Mouse (Mus musculus): ENCODE data around the gene Gtpbp1.

The Gtpbp1 gene

DNA sequence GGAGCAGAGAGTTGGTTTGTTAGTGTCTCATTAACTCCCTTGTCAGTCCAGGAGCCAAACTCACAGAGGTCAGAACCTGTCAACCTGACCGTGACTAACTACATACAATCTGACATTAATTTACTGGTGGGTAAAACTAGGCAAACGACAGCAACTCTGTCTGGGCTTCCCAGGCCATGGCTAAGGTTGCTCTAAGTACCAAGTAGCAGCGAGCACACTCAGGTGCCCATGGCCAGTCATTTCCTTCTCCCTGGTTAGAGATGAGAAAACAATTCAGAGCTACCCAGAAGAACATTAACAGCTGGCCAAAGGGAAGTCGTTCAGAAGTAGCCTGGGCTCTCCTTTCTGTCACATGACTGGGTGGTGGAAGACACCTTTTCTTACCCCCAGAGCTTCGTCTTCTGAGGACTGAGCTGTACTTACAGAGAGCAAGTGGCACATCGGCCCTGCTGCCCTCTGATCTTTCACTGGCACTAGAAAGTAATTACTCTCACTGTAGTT lies 5.5 kb upstream of the Gtpbp1 start:
- DNase-seq (ENCODE audit: low spot score in 2 of 2) = no peak

DNA sequence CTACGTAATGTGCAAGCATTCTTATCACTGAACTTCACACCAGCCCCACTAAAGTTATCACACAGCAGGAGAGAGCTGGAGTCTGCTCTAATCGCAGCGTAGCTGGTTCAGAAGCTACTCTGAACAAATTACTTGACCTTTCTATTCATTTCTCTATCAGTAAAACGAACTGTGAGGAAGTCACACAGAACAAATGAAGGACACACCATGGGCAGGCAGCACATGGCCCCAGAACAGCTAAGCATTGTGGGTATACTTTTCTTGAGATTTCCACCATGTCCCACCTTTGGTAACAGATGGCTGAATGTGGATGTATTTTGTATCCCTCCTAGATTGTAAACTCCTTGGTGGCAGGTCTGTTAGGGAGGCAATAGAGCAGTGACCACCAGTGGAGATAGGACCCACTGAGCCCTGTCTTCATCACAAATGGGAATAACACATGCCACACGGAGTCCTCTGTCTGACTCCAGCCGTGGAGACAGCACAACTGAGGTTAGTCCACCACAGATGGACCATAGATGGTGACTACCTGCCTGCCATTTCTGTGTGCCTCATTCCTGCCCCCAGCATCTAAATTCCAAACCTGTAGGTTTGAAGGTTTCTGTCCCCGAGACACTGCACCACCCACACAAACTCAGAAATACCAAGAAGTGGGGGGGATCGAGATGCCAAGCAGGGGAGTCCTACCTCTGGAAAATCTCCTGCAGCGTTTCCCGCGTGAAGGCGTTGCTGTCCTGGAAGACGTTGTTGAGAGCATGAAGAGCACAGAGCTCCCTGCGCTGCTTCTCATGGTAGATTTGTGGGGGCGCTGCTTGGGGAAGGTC lies 4.4 kb upstream of the Gtpbp1 start:
- DNase-seq (ENCODE audit: low spot score in 2 of 2) = no peak

DNA sequence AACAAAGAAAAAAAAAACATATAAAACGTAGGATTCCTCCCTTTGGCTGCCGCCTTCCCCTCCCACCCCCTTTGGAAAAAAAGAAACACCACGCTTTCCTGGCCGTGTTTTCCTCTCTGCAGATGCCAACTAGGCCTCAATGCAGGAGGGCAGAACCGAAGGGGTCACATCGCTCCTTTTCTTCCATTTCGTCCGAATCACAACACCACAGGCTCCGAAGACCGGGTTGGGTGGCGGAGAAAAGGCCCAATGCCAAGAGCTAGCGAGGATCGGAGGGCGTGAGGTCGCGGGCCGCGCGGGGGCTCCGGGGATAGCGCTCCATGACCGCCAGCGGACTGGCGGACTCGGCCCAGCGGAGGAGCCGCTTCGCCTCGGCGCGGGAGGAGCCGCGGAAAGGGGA lies 3.5 kb upstream of the Gtpbp1 start:
- peak in 1 of 2 experiments; percentile 24 for DNase-seq (ENCODE audit: low spot score in 2 of 2)

DNA sequence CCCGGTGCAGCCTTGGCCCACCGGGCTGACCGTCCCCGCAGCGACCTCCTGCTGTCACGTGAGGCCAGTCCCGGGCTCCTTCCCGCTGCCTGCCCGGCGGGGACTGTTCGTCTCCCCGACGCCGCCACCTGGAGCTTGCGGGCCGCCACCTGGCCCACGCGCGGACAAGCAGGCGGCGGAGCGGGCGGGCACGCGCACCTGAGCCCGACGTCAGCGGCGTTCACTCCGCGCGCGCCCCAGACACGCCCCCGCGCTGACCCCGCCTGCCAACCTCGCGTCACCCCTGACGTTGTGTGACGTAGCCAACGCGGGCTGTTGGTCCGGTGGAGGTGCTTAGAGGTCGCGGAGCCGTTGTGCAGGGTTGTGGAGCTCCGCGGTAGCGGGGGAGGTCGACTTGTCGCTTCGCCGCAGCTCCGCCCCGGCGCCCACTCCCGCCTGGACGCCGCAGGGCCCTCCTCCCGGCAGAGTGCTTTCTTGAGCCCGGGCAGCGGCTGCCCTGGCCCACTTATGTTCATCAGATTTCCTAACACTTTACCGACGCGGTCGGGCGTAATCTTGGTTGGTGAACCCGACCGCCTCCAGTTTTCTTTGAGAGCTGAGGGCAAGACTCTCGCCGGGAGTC lies 2.9 kb upstream of the Gtpbp1 start, which contains the start of gene Josd1:
Josd1 (minus strand) TSS at position 274 of the 622 bp plus-strand sequence.
- peak; percentile 86 to 96 for DNase-seq (ENCODE audit: low spot score in 2 of 2)

DNA sequence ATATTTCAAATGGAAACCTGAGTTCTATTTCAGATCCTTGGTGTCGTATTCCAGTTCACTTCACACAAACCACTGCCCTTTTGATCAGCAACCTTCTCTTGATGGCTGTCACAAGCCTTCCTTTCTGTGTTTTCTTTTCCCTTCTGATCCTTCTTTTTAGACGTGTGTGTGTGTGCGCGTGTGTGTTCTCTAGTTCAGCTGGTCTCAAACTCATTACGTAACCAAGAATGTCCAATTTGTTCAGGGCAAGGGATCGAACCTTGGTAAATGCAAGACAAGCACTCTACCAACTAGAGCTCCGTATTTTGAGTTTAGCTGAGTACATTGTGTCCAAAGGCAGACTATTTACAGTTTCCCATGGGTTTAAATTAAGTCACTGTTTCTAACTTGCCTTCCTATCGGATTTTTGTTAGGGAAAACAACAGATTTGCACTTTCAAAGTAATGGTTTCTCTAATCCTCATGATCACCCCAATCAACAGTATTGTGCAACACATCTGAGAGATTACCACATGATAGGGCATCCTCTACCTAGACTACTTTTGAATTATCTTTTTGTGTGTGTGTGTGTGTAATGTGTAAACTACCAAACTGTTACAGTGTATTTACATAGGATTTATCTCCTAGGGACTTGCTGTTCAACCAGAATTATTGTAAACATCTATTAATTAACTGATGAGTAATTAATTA lies 2.2 kb upstream of the Gtpbp1 start:
- DNase-seq (ENCODE audit: low spot score in 2 of 2) = no peak

DNA sequence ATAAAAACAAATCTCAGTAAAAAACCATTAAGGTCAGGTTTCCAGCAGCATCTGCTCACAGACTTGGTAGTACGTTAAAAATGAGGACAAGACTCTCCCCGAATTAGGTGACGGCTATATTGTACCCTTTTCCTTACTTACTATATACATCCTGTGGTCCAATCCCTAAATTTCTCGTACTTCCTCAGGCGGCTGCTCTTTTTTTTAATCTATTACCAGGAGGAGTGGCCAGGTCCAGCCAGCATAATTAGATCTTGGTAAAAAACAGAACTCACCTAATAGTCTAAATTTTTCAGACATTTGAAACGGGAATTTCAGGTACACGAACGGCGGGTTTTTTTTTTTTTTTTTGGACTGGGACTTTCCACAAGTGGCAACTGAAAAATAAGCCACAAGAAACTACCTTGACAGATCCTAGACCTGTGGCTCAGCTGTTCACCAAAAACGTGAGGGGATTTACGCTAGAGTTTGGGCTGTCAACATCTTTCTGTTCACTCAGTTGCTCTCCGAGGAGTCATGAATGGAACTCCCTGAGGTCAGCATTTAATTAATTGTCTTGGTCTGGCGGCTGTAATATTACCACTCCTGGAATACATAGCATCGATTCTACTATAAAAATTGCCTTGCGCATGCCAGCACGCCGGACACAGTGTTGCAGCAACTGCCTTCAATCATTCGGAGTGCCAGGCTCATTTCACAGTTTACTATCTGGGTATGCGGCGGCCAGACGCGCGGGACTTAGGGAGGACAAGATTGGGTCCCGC lies 801 bp upstream of the Gtpbp1 start:
- DNase-seq (ENCODE audit: low spot score in 2 of 2) = no peak

DNA sequence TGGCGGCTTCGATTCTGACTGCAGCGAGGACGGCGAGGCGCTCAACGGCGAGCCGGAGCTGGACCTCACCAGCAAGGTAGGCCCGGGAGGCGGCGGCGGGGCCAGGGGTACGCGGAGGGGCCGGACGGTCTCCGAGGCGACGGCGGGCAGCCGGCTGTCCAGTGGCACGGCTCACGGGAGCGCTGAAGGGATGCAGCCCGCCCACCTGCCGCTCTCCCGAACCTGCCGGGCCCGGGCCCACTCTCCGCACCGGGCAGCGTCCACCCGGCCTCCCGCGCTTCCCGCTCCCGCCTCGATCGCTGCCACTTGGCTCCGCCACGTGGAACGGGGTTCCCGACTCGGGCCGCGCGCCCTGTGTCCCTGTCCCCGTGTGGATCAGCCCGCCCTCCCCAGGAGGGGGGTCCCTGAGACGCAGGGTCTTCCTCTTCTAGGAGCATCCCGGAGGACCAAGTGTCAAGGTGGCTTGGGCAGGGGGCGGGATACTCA lies 421 bp downstream of the Gtpbp1 start:
- DNase-seq (ENCODE audit: low spot score in 2 of 2) = peak in 1 of 2 experiments; percentile 23

DNA sequence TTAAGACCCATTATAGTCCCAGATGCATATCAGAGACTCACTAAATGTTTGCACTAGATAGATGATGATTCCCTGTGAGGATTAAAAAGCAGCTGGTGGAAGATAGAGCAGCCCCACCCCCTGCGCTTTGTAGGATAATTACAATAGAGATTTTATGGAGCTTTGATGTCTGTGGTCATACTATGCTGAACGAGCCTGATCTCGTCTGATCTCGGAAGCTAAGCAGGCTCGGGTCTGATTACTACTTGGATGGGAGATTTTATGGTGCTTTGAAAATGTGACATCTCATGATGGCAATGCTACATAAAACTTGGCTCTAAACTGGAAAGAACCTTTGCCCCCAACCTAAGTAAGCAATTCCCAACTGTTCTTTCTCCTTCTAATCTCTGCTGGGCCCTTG lies 1.7 kb downstream of the Gtpbp1 start:
- no peak for DNase-seq (ENCODE audit: low spot score in 2 of 2)

DNA sequence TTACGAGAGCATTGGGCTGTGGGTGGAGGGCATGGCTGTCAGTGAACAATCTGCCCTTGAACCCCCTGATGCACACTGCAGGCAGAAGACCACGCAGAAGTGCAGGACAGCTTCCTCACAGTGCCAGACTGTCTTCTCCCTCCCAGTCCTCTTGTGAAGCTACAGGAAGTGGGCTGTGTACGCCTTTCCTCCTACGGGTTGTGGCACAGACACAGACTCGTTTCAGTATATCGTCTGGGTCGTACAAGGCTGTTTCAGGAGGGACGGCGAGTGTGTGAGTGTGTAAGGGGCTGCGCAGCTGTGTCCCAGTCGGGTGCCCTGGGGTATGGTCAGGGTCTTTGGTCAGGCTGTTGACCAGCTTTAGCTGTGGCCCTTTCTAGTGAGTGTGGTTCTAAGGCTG lies 3.1 kb downstream of the Gtpbp1 start:
- DNase-seq (ENCODE audit: low spot score in 2 of 2) = no peak

DNA sequence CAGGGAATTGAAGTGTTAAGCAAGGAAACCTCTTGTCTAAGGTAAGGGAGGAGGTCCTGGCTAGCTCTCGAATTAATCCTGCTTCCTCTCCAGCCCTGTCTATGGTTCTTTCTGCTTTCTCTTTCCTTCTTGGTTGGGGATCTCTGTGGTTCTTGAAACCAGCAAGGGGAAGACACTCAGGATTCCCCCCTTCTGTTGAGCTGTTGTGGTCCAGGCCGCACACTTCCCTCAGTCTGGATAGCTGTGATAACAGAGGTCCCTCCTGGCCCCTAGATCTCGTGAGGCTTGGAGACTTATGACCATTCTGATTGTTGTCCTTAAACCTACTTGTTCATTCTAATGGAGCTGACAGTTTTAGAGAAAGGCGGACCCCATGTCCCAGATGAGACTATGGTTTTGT lies 3.9 kb downstream of the Gtpbp1 start:
- DNase-seq (ENCODE audit: low spot score in 2 of 2) = no peak

DNA sequence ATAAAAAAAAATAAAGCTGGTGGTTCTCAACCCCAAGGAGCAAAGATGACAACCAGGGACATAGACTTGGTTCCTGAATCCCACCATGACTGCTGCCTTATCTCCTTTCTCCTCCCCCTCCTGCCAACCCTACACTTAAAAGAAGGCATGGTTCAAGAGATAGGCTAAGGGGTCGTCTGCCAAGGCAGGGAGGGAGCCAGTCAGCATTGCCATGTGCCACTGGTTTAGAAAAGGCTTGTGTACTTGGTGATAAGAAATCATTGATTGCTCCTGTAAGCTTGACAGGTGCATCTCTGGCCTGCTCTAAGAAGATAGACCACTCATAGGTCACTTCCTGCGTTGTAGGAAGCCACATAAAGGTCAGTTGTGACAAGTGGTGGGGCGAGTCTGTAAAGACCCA lies 4.9 kb downstream of the Gtpbp1 start:
- DNase-seq (ENCODE audit: low spot score in 2 of 2) = no peak

DNA sequence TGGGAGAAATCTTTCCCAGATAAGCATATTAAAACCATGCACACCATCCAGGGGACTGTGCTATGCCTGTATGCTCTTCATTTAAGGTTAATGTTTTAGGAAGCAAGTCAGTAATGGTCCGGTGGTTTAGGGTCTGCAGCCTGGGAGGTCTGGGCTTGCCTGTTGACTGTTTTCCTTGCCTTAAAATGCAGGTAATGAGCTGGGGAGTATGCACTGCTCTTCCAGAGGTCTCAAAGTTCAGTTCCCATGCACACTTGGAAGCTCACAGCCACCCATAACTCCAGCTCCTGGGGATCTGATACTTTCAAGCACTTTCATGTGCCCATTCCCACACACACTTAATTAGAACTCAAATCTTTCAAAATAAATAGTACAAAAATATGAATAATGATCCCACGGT lies 5.9 kb downstream of the Gtpbp1 start:
- no peak for DNase-seq (ENCODE audit: low spot score in 2 of 2)

DNA sequence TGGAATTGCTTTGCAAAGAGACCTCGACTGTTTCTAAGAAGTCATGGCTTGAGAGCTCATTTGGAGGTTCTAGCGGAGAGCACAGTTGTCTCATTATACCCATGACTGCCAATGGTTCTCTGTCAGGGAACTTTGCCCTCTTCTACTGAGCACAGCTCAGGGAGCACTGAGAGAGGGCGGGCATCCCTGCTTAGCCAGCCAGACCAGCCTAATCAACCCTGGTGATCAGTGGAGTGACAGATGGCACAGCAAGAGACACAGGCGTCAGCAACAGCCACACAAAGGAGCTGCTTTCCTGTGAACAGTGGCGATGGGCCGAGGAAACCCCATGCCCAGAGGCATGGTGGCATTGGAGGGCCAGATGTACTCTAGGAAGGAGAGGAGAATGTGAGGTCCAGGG lies 6.4 kb downstream of the Gtpbp1 start:
- DNase-seq (ENCODE audit: low spot score in 2 of 2) = no peak

DNA sequence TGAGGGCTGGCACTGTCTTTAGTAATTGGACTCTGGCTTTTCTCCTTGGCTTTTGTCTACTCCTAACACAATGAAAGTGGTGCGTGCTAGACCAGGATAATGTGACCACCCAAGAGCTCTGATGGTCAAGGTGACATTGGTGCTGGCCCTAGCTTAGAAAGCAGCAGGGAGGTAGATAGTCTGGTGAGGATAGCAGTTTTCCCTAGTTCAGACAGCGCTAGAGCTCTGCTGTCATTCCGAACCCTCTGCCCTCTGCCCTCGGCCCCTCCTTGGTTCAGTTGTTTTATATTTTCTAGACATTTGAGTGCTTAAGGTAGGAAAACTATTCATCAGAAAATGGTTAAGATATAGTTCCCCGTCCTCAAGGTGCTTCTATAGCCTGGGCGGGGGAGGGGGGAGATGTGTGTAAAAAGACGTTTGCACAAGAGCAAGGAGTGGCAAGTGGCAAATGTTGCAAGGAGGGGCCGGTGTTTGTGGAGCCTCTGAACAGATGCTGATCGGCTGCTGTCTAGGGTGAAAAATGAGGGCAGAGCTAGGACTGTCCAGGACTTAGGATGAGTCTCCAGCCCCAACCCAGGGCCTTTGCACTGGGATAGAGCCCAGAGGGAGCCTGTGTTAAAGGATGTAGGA lies 7.0 kb downstream of the Gtpbp1 start:
- no peak for DNase-seq (ENCODE audit: low spot score in 2 of 2)

DNA sequence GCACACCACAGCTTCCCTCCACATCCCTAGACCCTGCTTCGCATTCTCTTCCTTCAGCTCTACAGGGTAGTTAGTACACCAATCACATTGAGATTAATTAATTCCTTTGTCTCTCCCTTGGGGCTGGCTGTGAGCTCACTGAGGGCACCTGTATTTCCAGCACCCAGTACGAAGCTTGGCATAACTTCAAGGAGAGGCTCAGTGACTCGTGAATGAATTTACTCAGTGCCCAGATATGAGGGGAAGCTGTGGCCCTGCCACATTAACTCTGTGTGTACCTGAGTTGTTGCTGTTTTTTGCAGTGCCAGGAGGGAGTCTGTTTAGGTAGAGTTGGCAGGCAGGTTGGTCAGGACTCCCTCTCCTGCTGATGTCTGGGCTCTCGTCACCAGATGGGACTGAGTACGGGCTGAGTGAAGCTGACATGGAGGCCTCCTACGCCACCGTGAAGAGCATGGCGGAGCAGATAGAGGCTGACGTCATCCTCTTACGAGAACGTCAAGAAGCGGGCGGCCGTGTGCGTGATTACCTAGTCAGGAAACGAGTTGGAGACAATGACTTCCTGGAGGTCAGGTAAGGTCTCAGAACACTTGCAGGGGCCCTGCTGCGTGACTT lies 16.1 kb downstream of the Gtpbp1 start:
- no peak for DNase-seq (ENCODE audit: low spot score in 2 of 2)

DNA sequence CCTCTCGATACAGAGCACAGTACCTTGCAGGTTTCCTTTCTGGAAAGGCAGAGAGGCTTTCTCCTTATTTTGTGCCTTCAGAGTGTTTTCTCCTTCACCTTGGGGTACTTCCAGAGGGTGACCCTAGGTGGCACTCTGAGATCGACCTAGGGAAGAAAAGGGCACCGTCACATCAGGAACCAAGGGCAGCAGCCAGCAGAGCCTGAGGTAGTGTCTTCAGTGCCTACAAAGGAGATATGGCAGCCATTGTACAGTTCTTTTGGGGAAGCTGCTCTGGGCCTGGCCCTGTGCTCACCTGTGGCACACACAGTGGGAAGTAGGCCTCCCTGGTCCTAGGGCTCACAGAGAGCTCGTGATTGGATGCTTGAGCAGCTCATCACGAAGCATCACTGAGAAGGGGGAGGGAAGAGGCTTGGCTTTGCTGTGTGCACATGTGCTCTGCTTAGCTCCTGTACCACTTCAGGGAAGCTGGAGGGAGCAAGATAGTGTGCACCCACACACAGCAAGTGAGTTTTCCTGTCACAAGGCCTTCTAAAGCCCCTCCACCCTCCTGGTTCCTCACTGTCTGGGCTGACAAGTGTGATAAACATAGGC lies 17.7 kb downstream of the Gtpbp1 start:
- DNase-seq (ENCODE audit: low spot score in 2 of 2) = no peak

DNA sequence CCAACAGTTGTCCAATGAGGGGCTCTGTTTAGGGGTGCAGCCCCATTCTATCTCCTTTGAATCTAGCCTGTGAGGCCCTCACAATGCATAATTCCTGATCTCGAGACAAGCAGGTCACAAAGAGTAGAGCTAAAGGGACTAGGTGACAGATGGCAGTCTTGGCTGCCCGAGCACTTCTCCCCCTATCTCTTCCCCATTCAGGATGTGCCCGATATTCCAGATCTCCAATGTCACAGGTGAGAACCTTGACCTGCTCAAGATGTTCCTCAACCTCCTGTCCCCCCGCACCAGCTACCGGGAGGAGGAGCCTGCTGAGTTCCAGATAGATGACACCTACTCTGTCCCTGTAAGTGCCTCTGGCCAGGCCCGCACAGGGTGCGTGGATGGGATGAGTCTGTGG lies 25.0 kb downstream of the Gtpbp1 start:
- DNase-seq (ENCODE audit: low spot score in 2 of 2) = no peak

DNA sequence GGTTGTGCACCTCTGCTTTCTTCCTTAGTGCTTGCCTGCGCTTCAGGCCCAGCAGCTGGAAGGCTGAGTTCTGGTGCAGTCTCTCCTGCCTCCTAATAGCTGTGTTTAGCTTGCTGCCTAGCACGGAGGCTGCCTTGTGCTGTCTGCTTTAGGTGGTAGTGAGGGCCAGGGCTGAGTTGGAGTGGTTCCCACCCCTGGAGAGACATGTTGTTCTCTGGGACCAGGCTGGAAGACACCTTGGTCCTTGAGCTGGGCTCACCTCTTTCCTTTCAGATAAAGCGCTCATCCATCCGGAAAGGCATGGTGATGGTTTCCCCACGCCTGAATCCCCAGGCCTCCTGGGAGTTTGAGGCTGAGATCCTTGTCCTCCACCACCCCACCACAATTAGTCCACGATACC lies 26.1 kb downstream of the Gtpbp1 start:
- DNase-seq (ENCODE audit: low spot score in 2 of 2) = no peak

DNA sequence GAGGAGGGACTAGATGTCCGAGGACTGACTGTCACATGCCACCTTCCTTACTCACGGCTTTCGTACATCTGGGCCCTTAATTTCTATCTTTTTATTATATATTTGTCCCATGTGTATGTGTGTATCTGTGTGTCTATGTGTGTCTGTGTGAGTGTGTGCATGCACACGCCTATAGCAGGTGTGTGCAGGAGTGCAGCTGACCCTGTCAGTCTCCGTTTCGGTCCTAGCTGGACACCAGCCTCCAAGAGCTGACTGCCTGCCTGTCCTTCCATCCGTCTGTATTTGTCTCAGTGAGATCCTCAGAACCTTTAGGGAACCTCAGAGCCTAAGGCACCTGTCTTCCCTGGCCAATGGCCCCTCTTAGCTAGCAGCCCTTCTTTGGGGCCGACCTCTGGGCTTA lies 29.6 kb downstream of the Gtpbp1 start:
- no peak for DNase-seq (ENCODE audit: low spot score in 2 of 2)

DNA sequence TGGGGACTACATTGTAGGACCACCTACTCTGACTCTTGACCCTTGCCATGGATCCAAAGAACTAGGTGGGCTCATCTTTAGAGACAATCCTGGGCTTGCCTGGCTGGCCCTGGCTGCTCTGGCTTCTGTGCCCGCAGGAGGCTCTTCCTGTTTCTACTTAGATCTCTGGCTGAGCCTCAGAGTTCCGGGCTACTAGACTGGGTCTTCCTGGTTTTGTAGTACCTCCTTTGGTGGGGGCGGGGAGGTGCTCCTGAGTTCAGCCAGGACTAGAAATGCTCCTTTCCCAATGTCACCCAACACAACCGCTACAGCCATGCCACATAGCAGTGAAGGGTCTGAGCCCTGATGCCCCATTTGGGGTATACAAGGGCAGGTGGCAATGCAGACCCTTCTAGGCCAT lies 30.2 kb downstream of the Gtpbp1 start:
- DNase-seq (ENCODE audit: low spot score in 2 of 2) = no peak

Data from left cerebral cortex, adult 9 months (tissue).